Comparison of ENCODE assay signal across 8 mouse cellular contexts in the genomic region with DNA sequence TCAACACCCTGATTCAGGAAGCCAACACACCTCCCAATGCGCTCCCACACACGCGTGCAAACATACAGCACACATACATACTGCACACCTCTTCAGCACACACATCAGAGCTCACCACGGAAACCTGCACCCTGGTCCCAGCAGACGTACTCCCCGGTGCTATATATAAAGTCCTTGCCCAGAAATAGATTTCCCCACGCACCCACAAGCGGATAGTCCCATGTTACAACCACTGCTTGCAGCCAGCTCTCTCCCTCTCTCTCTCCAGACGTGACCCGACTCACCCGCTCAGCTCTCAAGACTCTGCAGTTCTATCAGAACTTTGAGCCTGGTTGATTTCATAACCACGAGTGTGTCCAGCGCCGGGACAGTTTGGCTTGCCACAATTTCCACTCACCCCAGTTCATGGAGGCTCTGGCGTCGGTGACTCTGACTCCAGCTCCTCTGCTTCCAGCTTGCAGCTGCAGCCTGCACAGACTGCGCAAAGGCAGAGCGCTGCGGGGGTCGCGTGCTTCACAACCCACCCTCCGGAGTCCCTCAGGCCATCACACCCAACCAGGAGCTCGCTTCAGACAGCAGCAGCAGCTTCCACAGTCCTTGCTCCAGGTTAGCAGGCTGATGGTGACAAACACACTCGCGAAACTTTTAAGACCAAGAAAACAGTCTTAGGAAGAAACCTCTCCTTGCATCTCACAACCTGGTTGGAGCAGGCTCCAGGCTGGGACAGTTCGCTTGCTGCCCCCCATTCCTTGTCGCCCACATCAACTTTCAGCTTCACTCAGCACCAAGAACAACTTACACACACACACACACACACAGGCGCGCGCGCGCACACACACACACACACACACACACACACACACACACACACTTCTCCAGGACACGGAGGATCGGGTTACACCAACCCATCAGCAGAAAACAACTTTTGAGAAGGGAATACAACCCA. TPM values are rescaled to one million over a fixed set of nuclear protein-coding genes. Genes with fewer than 3 reads are reported as not detected.
DNase-seq lines count a peak whose midpoint lies in the region; ATAC-seq lines count a peak whose summit lies in the region.

No protein-coding gene starts in this region.

- peak overlapping the region; percentile 58 for H3K4me2 ChIP-seq in intestine, embryonic 15.5 days (replicated peaks)

- H3K27me3 ChIP-seq in intestine, embryonic 15.5 days (replicated peaks) = no peaks in the 10 kb centered on the region
- H3K27me3 ChIP-seq in megakaryocyte, embryonic 14.5 days (replicated peaks) = peaks cover 17% of the 10 kb centered on the region

- 1% methylated on average over 34 of the region's 34 CpGs for WGBS in intestine, embryonic 15.5 days

- H3K9me3 ChIP-seq in intestine, embryonic 15.5 days = no peaks in the 10 kb centered on the region
- H3K9me3 ChIP-seq in megakaryocyte, embryonic 14.5 days = no peaks in the 10 kb centered on the region

- no peaks in the 10 kb centered on the region for H3K36me3 ChIP-seq in intestine, embryonic 15.5 days
- H3K36me3 ChIP-seq in megakaryocyte, embryonic 14.5 days (replicated peaks; ENCODE audit: low read length) = no peaks in the 10 kb centered on the region

- ATAC-seq in intestine, embryonic 15.5 days = peak; percentile 44
- no peak for ATAC-seq in inflammation-experienced regulatory T-cells, adult 6 months

- peak overlapping the region; percentile 99 for H3K27ac ChIP-seq in intestine, embryonic 15.5 days

- H3K9ac ChIP-seq in intestine, embryonic 15.5 days = peak overlapping the region; percentile 89

- peak overlapping the region; percentile 79 for H3K4me3 ChIP-seq in intestine, embryonic 15.5 days (replicated peaks)
- H3K4me3 ChIP-seq in megakaryocyte, embryonic 14.5 days (replicated peaks) = peak overlapping the region; percentile 93

- peak; percentile 61 for DNase-seq in adrenal gland, postnatal 14 days
- peak; percentile 23 for DNase-seq in embryo, embryonic 11.5 days (ENCODE audit: low read depth, low spot score)
- peak; percentile 38 to 57 for DNase-seq in gastrocnemius, postnatal 4 days (ENCODE audit: low spot score in 2 of 2)
- peak; percentile 33 to 53 for DNase-seq in left cerebral cortex, postnatal 14 days (ENCODE audit: low spot score in 2 of 2)
- peak; percentile 56 for DNase-seq in right cerebral cortex, postnatal 25 days

- H3K4me1 ChIP-seq in intestine, embryonic 15.5 days (replicated peaks) = peaks cover 21% of the 10 kb centered on the region; the same call in 1 of the 2 replicates
- H3K4me1 ChIP-seq in megakaryocyte, embryonic 14.5 days = peaks cover 16% of the 10 kb centered on the region

- intact Hi-C loops in left cerebral cortex, postnatal 14 days (cut with DNase I) = loop anchor here (2.0 to 10.0 kb wide), 3 partner anchors 141 to 377 kb away; no protein-coding TSS in a partner anchor

RNA-seq across cellular contexts. Expression of a gene that starts 1.2 kb away (rescaled TPM):
- 61.6 and 112 TPM in 2 replicates for total RNA-seq in adrenal gland, postnatal 14 days (2021)
- 100 to 1,000 TPM; 111 TPM for total RNA-seq in gastrocnemius, postnatal 4 days (2021)
- 103 and 111 TPM in 2 replicates for polyA plus RNA-seq in intestine, embryonic 15.5 days (2015; fragmentation: Nextera tagmentation; extraction: Ambion mirVana)
- total RNA-seq in left cerebral cortex, postnatal 14 days (2021) = 10 to 100 TPM; 12.4 to 12.7 TPM
- polyA plus RNA-seq in megakaryocyte, embryonic 14.5 days (2012; ENCODE audit: insufficient read depth, low replicate concordance) = 0.16 and 1.1 TPM in 2 replicates
- polyA plus RNA-seq in inflammation-experienced regulatory T-cells, adult 6 months (2017; shearing (Covaris generic)) = under 1 TPM in 1 of 3 experiments, not detected in 2; 0.09 TPM
